Mouse (Mus musculus) heart, postnatal 0 days (tissue): Measurements from ENCODE around the gene Nupr1. TPM values are rescaled to one million over a fixed set of nuclear protein-coding genes. Genes with fewer than 3 reads are reported as not detected.

Experiments used
- ATAC-seq: fragments of 200-750 bp; cut with Nextera tagmentation; 2 replicates; pipeline ENCODE4 v1.8.0; 2017; ENCODE audit warnings: low read depth, moderate number of reproducible peaks, moderate library complexity; ENCODE audit not compliant: insufficient read depth
- DNase-seq: peaks from one replicate; pipeline ENCODE4 v3.0.0-alpha.2; 2016; ENCODE audit warnings: low spot score
- H3K27ac ChIP-seq: fragments of 300-500 bp; sonication (generic); 2 replicates; pipeline ENCODE4 v1.5.1; 2014; ENCODE audit warnings: low read depth, mild to moderate bottlenecking
- H3K27me3 ChIP-seq: fragments of 300-500 bp; sonication (generic); 2 replicates; pipeline ENCODE4 v1.6.1; 2014; ENCODE audit warnings: low read length, mixed read lengths; ENCODE audit not compliant: control insufficient read depth, insufficient read depth
- H3K36me3 ChIP-seq: fragments of 300-500 bp; sonication (generic); replicated peaks from 2 replicates; pipeline ENCODE4 v1.6.1; 2014; ENCODE audit warnings: low read length, mixed read lengths; ENCODE audit not compliant: control insufficient read depth, insufficient read depth
- H3K4me1 ChIP-seq: fragments of 300-500 bp; sonication (generic); 2 replicates; pipeline ENCODE4 v1.6.1; 2014; ENCODE audit warnings: antibody characterized with exemption; ENCODE audit not compliant: control insufficient read depth, insufficient read depth
- H3K4me2 ChIP-seq: fragments of 300-500 bp; sonication (generic); 2 replicates; pipeline ENCODE4 v1.6.1; 2014; ENCODE audit warnings: low read depth, mild to moderate bottlenecking, low read length, moderate library complexity
- H3K4me3 ChIP-seq: fragments of 300-500 bp; sonication (generic); 2 replicates; pipeline ENCODE4 v1.5.1; 2014; ENCODE audit warnings: low read depth, low read length
- H3K9ac ChIP-seq: fragments of 300-500 bp; sonication (generic); replicated peaks from 2 replicates; pipeline ENCODE4 v1.6.1; 2014; ENCODE audit warnings: low read depth, low read length, mixed read lengths
- H3K9me3 ChIP-seq: fragments of 300-500 bp; sonication (generic); replicated peaks from 2 replicates; pipeline ENCODE4 v1.6.1; 2016; ENCODE audit warnings: low read length; ENCODE audit not compliant: control insufficient read depth
- CTCF ChIP-seq: IDR thresholded peaks from 2 replicates; pipeline ENCODE4 v1.5.1; 2016; ENCODE audit warnings: antibody characterized with exemption, control low read depth, low read depth
- EP300 ChIP-seq: IDR thresholded peaks from 2 replicates; pipeline ENCODE4 v1.6.1; 2016; ENCODE audit warnings: antibody characterized with exemption, low read depth
- WGBS: fragments of 180-500 bp; shearing (Covaris S2); extraction: QIAGEN DNeasy Blood & Tissue Kit; methylation state at CpG from one replicate; pipeline ENCODE4 v1.1.7; 2014; 5-methylcytosine and 5-hydroxymethylcytosine counted together
- polyA plus RNA-seq: library from polyadenylated mRNA; unstranded; fragments of >200 nt; fragmentation: Nextera tagmentation; extraction: Ambion mirVana; gene quantifications from 2 replicates; pipeline ENCODE4 v1.2.1, GENCODE M21; 2015
- total RNA-seq: library from RNA; depleted of rRNA; stranded (reverse); fragments of >200 nt; gene quantifications from 2 replicates; pipeline ENCODE4 v1.2.3, GENCODE M21; 2014; ENCODE audit warnings: low replicate concordance

Gene Nupr1
- total and polyA plus RNA-seq, 2 experiments from 2014 or later = 1.3 to 8.9 TPM

- no peak overlapping the region for H3K9ac ChIP-seq
- no peaks in the 10 kb centered on the region for H3K27me3 ChIP-seq
- no peaks in the 10 kb centered on the region for H3K4me1 ChIP-seq
- H3K27ac ChIP-seq = 0 out of 2 replicates have a peak overlapping the region, but pooled peaks have one; percentile 25
- whole genome bisulfite sequencing = 65% methylated on average over 8 of the region's 8 CpGs
- no peak for DNase-seq
- peaks cover 26% of the 10 kb centered on the region for H3K36me3 ChIP-seq
- H3K4me2 ChIP-seq = no peak overlapping the region
- 0 out of 2 replicates have a peak, but pooled peaks have one; percentile 14 for ATAC-seq
- H3K4me3 ChIP-seq = no peak overlapping the region
- no peaks in the 10 kb centered on the region for H3K9me3 ChIP-seq
- no peak for TF ChIP-seq CTCF
These were observed 33.0 kb upstream of the Nupr1 start for GRCm38 (mm10) chr7:126663646-126664045.

GRCm38 (mm10) chr7:126659771-126660170 is 29.1 kb upstream of the Nupr1 start:
- no peaks in the 10 kb centered on the region for H3K27me3 ChIP-seq
- no peak for DNase-seq
- no peaks in the 10 kb centered on the region for H3K9me3 ChIP-seq
- TF ChIP-seq EP300 = no peak
- TF ChIP-seq CTCF = no peak
- 78% methylated on average over 3 of the region's 3 CpGs for WGBS
- ATAC-seq = no peak
- H3K4me2 ChIP-seq = no peak overlapping the region
- H3K9ac ChIP-seq = no peak overlapping the region
- H3K4me3 ChIP-seq = no peak overlapping the region
- no peaks in the 10 kb centered on the region for H3K4me1 ChIP-seq
- no peak overlapping the region for H3K27ac ChIP-seq
- peaks cover 11% of the 10 kb centered on the region for H3K36me3 ChIP-seq

GRCm38 (mm10) chr7:126657522-126657921 is 26.9 kb upstream of the Nupr1 start:
- ATAC-seq (no peak), DNase-seq (no peak)
- Histone ChIP-seq H3K4me3 (no peak overlapping the region), H3K4me1 (no peaks in the 10 kb centered on the region), H3K27me3 (no peaks in the 10 kb centered on the region), H3K9me3 (no peaks in the 10 kb centered on the region), H3K4me2 (no peak overlapping the region), H3K9ac (no peak overlapping the region), H3K36me3 (peaks cover 1% of the 10 kb centered on the region; the same call in 1 of the 2 replicates), H3K27ac (no peak overlapping the region)
- TF ChIP-seq EP300 (no peak), CTCF (no peak)
- WGBS = 79% methylated on average over 1 of the region's 1 CpGs

- ATAC-seq = no peak
- Histone ChIP-seq H3K4me3 (no peak overlapping the region), H3K36me3 (no peaks in the 10 kb centered on the region; the same call in 1 of the 2 replicates), H3K27ac (peak overlapping the region; percentile 43; the same call in 1 of the 2 replicates), H3K27me3 (no peaks in the 10 kb centered on the region), H3K4me1 (no peaks in the 10 kb centered on the region), H3K9ac (no peak overlapping the region), H3K4me2 (no peak overlapping the region), H3K9me3 (no peaks in the 10 kb centered on the region)
- TF ChIP-seq CTCF (no peak), EP300 (no peak)
- DNase-seq = no peak
- 81% methylated on average over 3 of the region's 3 CpGs for WGBS
These were observed 25.0 kb upstream of the Nupr1 start for GRCm38 (mm10) chr7:126655695-126656094.

- Histone ChIP-seq H3K4me3 (no peak overlapping the region), H3K4me1 (peaks cover 6% of the 10 kb centered on the region; the same call in 1 of the 2 replicates), H3K27ac (no peak overlapping the region), H3K27me3 (no peaks in the 10 kb centered on the region), H3K36me3 (no peaks in the 10 kb centered on the region), H3K4me2 (no peak overlapping the region), H3K9ac (no peak overlapping the region), H3K9me3 (no peaks in the 10 kb centered on the region)
- ATAC-seq (no peak), DNase-seq (no peak)
- TF ChIP-seq CTCF (no peak), EP300 (no peak)
- 71% methylated on average over 2 of the region's 2 CpGs for WGBS
These were observed 23.3 kb upstream of the Nupr1 start for GRCm38 (mm10) chr7:126653991-126654390.

DNA sequence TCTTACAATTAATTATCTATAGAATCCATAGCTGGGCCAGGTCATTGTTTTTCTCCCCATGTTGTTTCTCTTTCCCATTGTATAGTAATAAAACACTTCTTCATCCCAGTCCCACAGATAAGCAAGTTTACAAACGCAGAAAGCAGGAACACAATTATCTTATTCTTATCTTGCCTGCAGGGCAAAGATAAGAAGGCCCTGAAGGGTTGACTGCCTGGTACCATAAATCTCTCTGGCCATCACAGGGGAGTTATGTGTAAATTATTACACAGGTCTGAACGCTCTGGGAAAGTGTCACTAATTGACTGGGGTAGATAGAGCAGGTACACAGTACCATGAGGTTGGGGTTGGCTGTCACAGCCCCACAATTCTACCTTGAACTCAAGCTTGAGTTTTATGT is 20.2 kb upstream of the Nupr1 start:
- Histone ChIP-seq H3K9ac (no peak overlapping the region), H3K4me3 (no peak overlapping the region), H3K4me2 (no peak overlapping the region), H3K36me3 (no peaks in the 10 kb centered on the region), H3K27ac (no peak overlapping the region), H3K27me3 (no peaks in the 10 kb centered on the region), H3K9me3 (no peaks in the 10 kb centered on the region), H3K4me1 (peaks cover 11% of the 10 kb centered on the region; the same call in 1 of the 2 replicates)
- DNase-seq (no peak), ATAC-seq (no peak)
- 47% methylated on average over 2 of the region's 2 CpGs for WGBS
- TF ChIP-seq EP300 (no peak), CTCF (no peak)
